Mouse (Mus musculus): ENCODE results near the gene Tanc2. TPM values are rescaled to one million over a fixed set of nuclear protein-coding genes. Genes with fewer than 3 reads are reported as not detected.
A peak's percentile ranks its signal among the peaks of the same experiment; 100 is the strongest.

The Tanc2 gene
- polyA plus RNA-seq, 1 experiment from 2014 or later, result 1.5 TPM

DNA sequence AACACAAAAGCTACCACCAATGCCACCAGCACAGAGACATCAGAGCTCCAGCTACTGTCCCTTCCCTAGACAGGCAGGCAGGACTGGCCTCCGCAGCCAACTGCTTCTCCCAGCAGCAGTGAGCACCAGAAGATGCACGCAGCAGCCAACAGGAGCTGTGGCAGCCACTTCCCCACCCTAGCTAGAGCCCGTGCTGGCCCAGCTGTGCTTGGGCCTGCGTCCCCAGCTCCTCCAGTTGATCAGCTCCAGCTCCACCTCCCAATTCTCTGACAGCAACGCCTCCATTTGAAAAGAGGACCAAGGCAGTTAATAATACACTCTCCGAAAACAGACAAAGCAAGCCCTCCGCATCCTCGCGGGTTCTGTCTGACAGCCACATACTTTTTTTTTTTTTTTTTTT is 349.0 kb downstream of the Tanc2 start:
- no peaks in the 10 kb centered on the region for H3K36me3 ChIP-seq (replicated peaks; ENCODE audit: insufficient read depth, low read length)
- no peaks in the 10 kb centered on the region for H3K9me3 ChIP-seq (ENCODE audit: low read length)
- no peak overlapping the region for H3K27ac ChIP-seq (ENCODE audit: low read depth)
- peaks cover 17% of the 10 kb centered on the region; the same call in 1 of the 2 replicates for H3K27me3 ChIP-seq (ENCODE audit: insufficient read depth, low read length)
- H3K4me1 ChIP-seq (ENCODE audit: insufficient read depth), result peaks cover 4% of the 10 kb centered on the region
- H3K4me3 ChIP-seq (ENCODE audit: low read depth, low read length), result no peak overlapping the region
- H3K9ac ChIP-seq (replicated peaks), result no peak overlapping the region
- no peak for TF ChIP-seq CTCF (IDR thresholded peaks at IDR 0.05; ENCODE audit: low read depth)
- no peak for TF ChIP-seq EP300 (IDR thresholded peaks at IDR 0.05; ENCODE audit: low read depth)
- WGBS (ENCODE audit: insufficient replicate concordance), result 71% methylated on average over 9 of the region's 9 CpGs
- no peak overlapping the region for H3K4me2 ChIP-seq (ENCODE audit: low read depth, low read length)
- DNase-seq (no peak), ATAC-seq (no peak)

DNA sequence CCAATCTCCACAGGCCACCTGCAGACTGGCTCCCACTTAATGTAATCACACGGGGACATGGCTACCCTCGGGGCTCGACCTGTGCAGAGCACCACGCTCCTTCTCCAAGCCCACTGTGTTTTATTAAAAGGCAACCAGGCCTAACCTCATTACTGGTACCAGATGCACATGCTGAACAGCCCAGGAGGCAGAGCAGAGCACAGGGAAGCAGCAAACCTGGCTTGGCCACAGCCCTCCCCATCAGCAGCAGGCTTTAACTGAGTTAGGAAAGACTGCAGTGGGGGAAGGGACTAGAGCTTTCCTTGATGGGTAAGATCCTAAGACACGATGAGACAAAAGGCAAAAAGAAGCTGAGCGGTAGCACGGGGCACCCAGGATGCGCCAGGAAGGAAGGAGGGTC is 352.2 kb downstream of the Tanc2 start:
- no peaks in the 10 kb centered on the region for H3K9me3 ChIP-seq (ENCODE audit: low read length)
- no peak overlapping the region for H3K27ac ChIP-seq (ENCODE audit: low read depth)
- ATAC-seq (no peak), DNase-seq (no peak)
- TF ChIP-seq EP300 (IDR thresholded peaks at IDR 0.05; ENCODE audit: low read depth), result no peak
- no peak for TF ChIP-seq CTCF (IDR thresholded peaks at IDR 0.05; ENCODE audit: low read depth)
- WGBS (ENCODE audit: insufficient replicate concordance), result 59% methylated on average over 8 of the region's 8 CpGs
- H3K4me3 ChIP-seq (ENCODE audit: low read depth, low read length), result no peak overlapping the region
- no peak overlapping the region for H3K4me2 ChIP-seq (ENCODE audit: low read depth, low read length)
- no peaks in the 10 kb centered on the region for H3K36me3 ChIP-seq (replicated peaks; ENCODE audit: insufficient read depth, low read length)
- peaks cover 18% of the 10 kb centered on the region; the same call in 1 of the 2 replicates for H3K27me3 ChIP-seq (ENCODE audit: insufficient read depth, low read length)
- H3K9ac ChIP-seq (replicated peaks), result no peak overlapping the region
- peaks cover 6% of the 10 kb centered on the region for H3K4me1 ChIP-seq (ENCODE audit: insufficient read depth)

DNA sequence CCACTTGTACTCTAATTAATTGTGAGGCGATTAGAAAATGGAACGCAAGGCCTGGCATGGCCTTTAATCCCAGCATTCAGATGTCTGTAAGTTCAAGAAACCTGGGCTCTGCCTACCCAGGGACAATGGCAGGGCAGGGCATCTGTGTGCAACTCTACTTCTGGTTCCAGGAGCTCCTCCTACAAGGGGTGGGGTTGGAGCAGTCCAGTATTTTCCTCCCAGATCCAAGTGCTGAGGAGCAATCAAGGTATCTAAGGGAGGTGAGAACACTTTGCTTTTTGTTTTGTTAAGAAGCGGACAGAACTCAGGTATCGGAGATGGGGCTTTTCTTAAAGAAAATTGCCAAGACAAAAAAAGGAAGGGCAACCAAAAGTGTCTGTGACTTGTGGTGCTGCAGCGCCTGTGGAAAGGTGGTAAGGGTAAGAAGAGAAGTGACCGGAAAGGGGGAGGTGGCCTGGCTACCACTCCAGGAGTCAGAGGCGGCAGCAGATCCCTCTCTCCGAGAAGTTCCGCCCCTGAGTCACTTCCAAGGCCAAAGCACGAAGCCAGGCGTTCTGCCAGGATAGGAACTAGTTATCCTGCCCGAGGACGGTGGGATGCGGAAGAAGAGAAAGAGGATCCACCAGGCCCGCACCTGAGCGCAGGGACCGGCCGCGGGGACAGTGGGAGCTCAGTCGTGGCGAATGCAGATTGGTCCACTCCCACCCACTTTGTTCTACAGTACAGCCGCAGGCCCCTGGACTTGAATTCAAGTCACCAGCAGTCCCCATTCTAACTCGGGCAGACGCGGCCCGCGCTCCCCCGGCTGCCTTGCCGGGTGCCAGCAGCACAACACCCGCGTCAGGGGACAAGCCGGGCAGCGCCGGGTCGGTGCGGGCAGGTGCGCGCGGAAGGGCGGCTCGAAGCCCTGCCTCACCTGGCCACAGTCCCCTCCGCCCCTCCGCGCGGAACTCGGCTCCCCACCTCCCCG is 353.6 kb downstream of the Tanc2 start:
- Histone ChIP-seq H3K27ac (ENCODE audit: low read depth) (no peak overlapping the region), H3K27me3 (ENCODE audit: insufficient read depth, low read length) (peaks cover 18% of the 10 kb centered on the region; the same call in 1 of the 2 replicates), H3K4me2 (ENCODE audit: low read depth, low read length) (peak overlapping the region; percentile 95), H3K9me3 (ENCODE audit: low read length) (no peaks in the 10 kb centered on the region), H3K4me1 (ENCODE audit: insufficient read depth) (peaks cover 6% of the 10 kb centered on the region), H3K36me3 (replicated peaks; ENCODE audit: insufficient read depth, low read length) (no peaks in the 10 kb centered on the region), H3K4me3 (ENCODE audit: low read depth, low read length) (peak overlapping the region; percentile 61), H3K9ac (replicated peaks) (peak overlapping the region; percentile 44)
- 9% methylated on average over 39 of the region's 47 CpGs for WGBS (ENCODE audit: insufficient replicate concordance)
- peak; percentile 30 for DNase-seq
- ATAC-seq, result no peak
- TF ChIP-seq CTCF (IDR thresholded peaks at IDR 0.05; ENCODE audit: low read depth) (no peak), EP300 (IDR thresholded peaks at IDR 0.05; ENCODE audit: low read depth) (no peak)

DNA sequence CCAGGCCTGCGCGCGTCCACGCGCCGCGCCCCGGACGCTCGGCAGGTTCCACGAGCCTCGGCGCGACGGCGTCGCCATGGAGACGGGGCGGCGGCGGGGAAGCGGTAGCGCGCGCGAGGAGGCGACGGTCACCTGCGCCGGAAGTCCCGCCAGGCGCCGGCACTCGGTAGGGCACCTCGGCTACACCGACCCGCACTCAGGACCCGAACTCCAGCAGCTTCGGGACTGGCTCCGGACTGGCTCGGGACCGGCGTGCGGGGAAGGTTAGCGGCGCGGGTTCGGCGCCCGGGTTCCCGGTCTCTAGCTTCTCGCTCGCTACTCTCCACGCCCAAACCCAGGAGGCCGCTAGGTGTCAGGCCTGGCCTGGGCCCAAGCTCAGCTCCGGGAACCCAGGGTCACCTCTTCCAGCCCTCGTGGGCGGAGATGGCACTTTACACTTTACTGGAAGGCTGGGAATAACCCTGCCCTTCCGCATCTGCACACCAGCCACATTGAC is 354.4 kb downstream of the Tanc2 start:
- DNase-seq (peak; percentile 71), ATAC-seq (peak; percentile 79)
- H3K27me3 ChIP-seq (ENCODE audit: insufficient read depth, low read length), result peaks cover 18% of the 10 kb centered on the region; the same call in 1 of the 2 replicates
- TF ChIP-seq CTCF (IDR thresholded peaks at IDR 0.05; ENCODE audit: low read depth), result peak; percentile 59
- no peak for TF ChIP-seq EP300 (IDR thresholded peaks at IDR 0.05; ENCODE audit: low read depth)
- no peak overlapping the region for H3K27ac ChIP-seq (ENCODE audit: low read depth)
- H3K4me1 ChIP-seq (ENCODE audit: insufficient read depth), result peaks cover 6% of the 10 kb centered on the region
- peak overlapping the region; percentile 44 for H3K9ac ChIP-seq (replicated peaks)
- under 1% methylated on average over 44 of the region's 59 CpGs for WGBS (ENCODE audit: insufficient replicate concordance)
- peak overlapping the region; percentile 95 for H3K4me2 ChIP-seq (ENCODE audit: low read depth, low read length)
- no peaks in the 10 kb centered on the region for H3K36me3 ChIP-seq (replicated peaks; ENCODE audit: insufficient read depth, low read length)
- H3K9me3 ChIP-seq (ENCODE audit: low read length), result no peaks in the 10 kb centered on the region
- H3K4me3 ChIP-seq (ENCODE audit: low read depth, low read length), result peak overlapping the region; percentile 61

DNA sequence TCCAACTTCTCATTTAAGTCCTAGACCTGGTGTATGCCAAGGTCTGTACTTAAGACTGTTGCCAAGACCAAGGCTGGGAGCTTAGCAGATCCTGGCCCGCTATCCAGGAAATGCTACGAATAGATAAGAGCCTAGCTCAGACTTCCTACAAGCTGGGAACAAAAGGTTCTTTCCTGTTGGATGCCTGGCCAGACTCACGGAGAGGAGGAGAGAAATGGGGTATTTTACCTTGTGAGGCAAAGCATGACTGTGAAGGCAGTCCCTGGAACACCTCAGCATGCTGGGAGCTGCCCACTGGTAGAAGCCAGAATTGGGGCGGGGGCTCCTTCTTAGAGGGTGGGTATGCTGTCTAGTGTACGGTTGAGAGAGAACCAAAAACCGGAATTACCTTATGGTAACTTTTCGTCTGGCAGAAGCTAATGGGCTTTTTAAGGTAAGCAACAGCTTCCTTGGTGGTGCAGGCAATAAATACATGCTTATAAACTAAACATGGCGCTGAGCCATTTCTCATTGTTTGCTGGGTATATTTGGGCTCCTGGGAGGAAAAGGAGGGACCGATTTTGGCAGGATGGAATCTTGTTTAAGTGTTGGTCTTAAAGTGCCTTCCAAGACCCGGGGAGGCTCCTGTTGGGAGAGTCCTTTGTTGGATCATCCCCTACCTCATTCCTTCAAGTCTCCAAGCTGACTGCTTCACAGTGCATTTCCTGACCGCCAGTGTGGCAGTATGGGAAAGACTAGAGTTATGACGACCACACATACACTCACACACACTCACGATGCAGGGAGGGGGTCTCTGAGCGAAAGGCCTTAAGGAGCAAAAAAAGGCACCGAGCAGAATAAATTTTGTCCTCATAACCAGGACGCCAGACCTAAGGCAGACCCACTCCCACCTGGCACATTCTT is 355.2 kb downstream of the Tanc2 start:
- Histone ChIP-seq H3K27ac (ENCODE audit: low read depth) (no peak overlapping the region), H3K9ac (replicated peaks) (no peak overlapping the region), H3K4me3 (ENCODE audit: low read depth, low read length) (no peak overlapping the region), H3K4me2 (ENCODE audit: low read depth, low read length) (peak overlapping the region; percentile 95), H3K27me3 (ENCODE audit: insufficient read depth, low read length) (peaks cover 16% of the 10 kb centered on the region; the same call in 1 of the 2 replicates), H3K36me3 (replicated peaks; ENCODE audit: insufficient read depth, low read length) (no peaks in the 10 kb centered on the region), H3K9me3 (ENCODE audit: low read length) (no peaks in the 10 kb centered on the region), H3K4me1 (ENCODE audit: insufficient read depth) (peaks cover 6% of the 10 kb centered on the region)
- peak; percentile 24 for ATAC-seq
- WGBS (ENCODE audit: insufficient replicate concordance), result 68% methylated on average over 16 of the region's 16 CpGs
- no peak for DNase-seq
- TF ChIP-seq EP300 (IDR thresholded peaks at IDR 0.05; ENCODE audit: low read depth) (peak; percentile 24; the same call in 1 of the 2 replicates), CTCF (IDR thresholded peaks at IDR 0.05; ENCODE audit: low read depth) (no peak)
